Mouse (Mus musculus) lung, postnatal 0 days (tissue): ENCODE measurements at regions not wholly inside any gene's neighbourhood (a gene's known extent, or its start where the extent isn't known, plus 50 kb on each side); places are given as distances from the start of the nearest gene placed in this dataset.

Experiments used
- CTCF ChIP-seq: IDR thresholded peaks from 2 replicates; pipeline ENCODE4 v1.5.1; 2016; ENCODE audit warnings: antibody characterized with exemption, mild to moderate bottlenecking
- EP300 ChIP-seq: IDR thresholded peaks from 2 replicates; pipeline ENCODE4 v1.6.1; 2016; ENCODE audit warnings: antibody characterized with exemption, mild to moderate bottlenecking, control low read depth

DNA sequence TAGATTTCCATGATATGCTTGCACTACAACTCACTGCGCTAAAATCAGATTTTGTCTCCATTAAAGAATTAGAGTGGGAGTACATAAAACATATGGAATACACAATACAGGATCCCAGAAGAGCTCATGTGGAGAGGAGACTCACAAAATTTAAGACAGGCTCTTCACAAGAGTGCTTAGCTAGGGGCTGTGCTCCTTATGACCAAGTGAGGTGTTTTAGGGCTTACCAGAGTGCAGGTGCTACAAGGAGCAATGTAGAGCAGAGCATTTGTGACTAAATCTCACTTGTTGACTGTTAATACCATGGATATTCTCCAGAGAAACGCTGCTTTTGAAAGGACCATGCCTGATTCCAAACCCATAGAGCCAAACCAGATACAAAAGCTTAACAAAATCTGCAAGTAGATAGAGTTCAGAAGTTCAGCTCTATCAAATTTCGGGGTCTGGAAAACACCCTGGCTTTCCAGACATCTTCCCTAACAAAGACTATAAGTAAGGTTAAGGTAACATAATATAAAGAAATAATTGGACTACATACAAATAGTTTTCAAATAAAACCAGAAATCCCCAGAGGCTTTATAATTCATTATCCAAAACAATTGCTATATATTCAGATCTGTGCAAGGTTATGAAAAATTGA lies 721.0 kb downstream of the Diaph3 start:
- no peak for TF ChIP-seq CTCF
- TF ChIP-seq EP300, result no peak
